Mouse (Mus musculus) bone marrow, adult 2 months (tissue): ENCODE data around the gene Ildr1. TPM values are rescaled to one million over a fixed set of nuclear protein-coding genes. Genes with fewer than 3 reads are reported as not detected.

Experiments used
- H3K27ac ChIP-seq: fragments of 200-500 bp; 2 replicates; pipeline ENCODE4 v1.5.1; 2012; ENCODE audit warnings: low read depth, mild to moderate bottlenecking, control low read depth, inconsistent platforms, low read length; ENCODE audit not compliant: control insufficient read depth, poor library complexity, insufficient read depth
- H3K4me1 ChIP-seq: fragments of 200-500 bp; 2 replicates; pipeline ENCODE4 v1.6.1; 2011; ENCODE audit warnings: low read length; ENCODE audit not compliant: control insufficient read depth, insufficient read depth
- H3K4me3 ChIP-seq: fragments of 200-500 bp; replicated peaks from 2 replicates; pipeline ENCODE3; 2011; ENCODE audit warnings: mild to moderate bottlenecking, low read depth, low read length, control low read depth; ENCODE audit not compliant: control insufficient read depth
- CTCF ChIP-seq: fragments of 200-500 bp; IDR thresholded peaks from 2 replicates; pipeline ENCODE4 v1.5.1; 2011; ENCODE audit warnings: low read length, control low read depth; ENCODE audit not compliant: control insufficient read depth, insufficient read depth
- POLR2A ChIP-seq: fragments of 200-500 bp; IDR thresholded peaks from 2 replicates; pipeline ENCODE4 v1.6.1; 2011; ENCODE audit warnings: low read depth, mild to moderate bottlenecking, control low read depth, low read length, borderline replicate concordance; ENCODE audit not compliant: control insufficient read depth
- WGBS: fragments of 180-500 bp; shearing (Covaris S2); methylation state at CpG from one replicate; pipeline ENCODE4 v1.1.7; 2018; 5-methylcytosine and 5-hydroxymethylcytosine counted together
- polyA plus RNA-seq: library from polyadenylated mRNA; stranded (reverse); fragments of >200 nt; gene quantifications from 2 replicates; pipeline ENCODE4 v1.2.4, GENCODE M21; 2011; ENCODE audit warnings: low replicate concordance; ENCODE audit not compliant: missing spikeins, insufficient read depth, insufficient read length

Gene Ildr1
- polyA plus RNA-seq, 1 experiment, result 1.5 TPM

DNA sequence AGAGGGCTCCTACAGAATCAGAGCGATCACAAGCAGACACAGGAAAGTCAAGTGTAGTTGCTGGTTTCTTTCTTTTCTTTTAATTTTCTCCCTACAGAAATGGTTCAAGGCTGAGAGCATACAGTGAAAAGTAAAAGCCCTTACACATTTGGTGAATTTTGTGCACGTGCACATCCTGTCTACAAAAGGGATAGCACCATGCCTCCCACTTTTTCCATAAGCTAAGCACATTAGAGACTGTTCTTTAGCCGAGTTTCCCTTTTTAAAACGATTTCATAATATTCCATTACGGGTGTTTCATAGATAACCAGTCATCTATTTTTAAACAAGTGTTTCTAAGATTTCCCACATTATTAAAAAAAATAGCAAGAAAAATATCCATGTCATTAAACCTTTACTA is 30.3 kb upstream of the Ildr1 start:
- H3K4me3 ChIP-seq, result no peak overlapping the region
- H3K27ac ChIP-seq, result no peak overlapping the region
- peaks cover 1% of the 10 kb centered on the region; the same call in 1 of the 2 replicates for H3K4me1 ChIP-seq
- 44% methylated on average over 5 of the region's 5 CpGs for WGBS
- TF ChIP-seq POLR2A (no peak), CTCF (no peak)

DNA sequence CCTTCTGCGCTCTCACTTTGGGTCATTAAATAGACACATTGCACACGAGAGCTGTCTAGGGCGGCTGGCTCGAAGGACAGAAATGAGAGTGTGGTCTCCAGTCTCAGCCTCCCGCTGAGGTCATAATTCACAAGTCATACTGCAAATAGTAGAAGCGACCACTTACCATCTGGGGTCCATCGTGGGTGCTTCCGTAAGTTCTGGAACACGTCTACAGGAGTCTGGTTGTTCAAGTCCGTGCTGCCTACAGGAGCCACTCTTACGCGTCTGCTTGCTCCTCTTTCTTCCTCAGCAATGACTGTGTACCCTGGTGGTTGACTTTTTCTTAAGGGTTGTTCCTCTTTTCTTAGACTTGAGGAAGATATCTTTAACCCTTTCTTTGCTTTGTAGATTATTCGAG is 28.0 kb upstream of the Ildr1 start, which contains the start of gene Cd86:
Cd86 (minus strand) TSS at position 300 of the 400 bp plus-strand sequence.
- peak within 1 kb of the TSS; percentile 63 for H3K4me3 ChIP-seq
- H3K4me1 ChIP-seq, result peaks cover 1% of the 10 kb centered on the region; the same call in 1 of the 2 replicates
- no peak for TF ChIP-seq POLR2A
- no peak for TF ChIP-seq CTCF
- H3K27ac ChIP-seq, result peak within 1 kb of the TSS; percentile 46
- under 1% methylated on average over 13 of the region's 13 CpGs for WGBS

DNA sequence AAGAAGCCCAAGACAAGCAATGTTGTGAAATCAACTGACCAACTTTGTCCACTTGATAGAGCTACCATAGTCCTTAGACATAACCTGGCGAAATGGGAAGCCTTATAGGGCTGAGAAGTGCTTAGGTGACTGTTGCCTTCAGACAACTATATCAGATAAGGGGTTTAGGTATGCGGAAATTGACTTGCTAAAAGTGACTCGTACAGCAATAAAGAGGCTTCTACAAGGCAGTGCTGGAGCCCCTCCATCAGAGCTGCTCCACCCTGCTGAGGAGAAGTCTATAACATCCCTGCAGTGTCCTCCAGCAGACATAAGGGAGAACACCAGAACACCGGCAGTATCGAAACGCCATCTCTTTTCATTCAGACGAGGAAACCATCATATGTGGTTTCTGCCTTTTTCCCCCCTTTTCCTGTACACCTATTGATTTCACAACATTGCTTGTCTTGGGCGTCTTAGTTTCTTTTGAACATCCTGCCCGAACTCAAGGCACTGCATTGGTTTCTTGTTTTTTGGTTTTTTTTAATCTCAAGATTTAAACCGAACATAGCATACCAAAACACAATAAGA is 27.2 kb upstream of the Ildr1 start:
- no peak overlapping the region for H3K27ac ChIP-seq
- TF ChIP-seq CTCF, result no peak
- TF ChIP-seq POLR2A, result no peak
- no peak overlapping the region for H3K4me3 ChIP-seq
- 15% methylated on average over 10 of the region's 10 CpGs for WGBS
- peaks cover 1% of the 10 kb centered on the region; the same call in 1 of the 2 replicates for H3K4me1 ChIP-seq

DNA sequence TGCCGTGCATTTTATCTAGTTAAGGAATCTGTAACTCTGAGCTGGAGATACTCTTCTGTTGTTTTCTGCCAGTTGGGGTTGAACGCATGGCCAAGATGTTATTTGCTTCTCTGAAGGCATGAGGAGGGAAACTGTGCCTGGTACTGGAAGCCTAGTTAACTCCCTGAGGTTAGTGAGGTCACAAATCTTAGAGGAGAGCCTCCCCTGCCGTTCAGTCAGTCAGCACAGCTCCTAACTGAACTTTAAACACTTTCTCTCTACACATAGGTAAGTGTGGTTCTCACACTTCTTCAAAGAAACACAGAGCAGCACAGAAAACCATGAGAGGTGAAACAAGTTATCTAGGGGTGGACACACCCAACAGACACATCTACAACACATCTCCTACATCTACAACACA is 23.2 kb upstream of the Ildr1 start:
- WGBS, result 78% methylated on average over 3 of the region's 3 CpGs
- Histone ChIP-seq H3K4me3 (no peak overlapping the region), H3K27ac (no peak overlapping the region), H3K4me1 (peaks cover 1% of the 10 kb centered on the region; the same call in 1 of the 2 replicates)
- TF ChIP-seq CTCF (no peak), POLR2A (no peak)

DNA sequence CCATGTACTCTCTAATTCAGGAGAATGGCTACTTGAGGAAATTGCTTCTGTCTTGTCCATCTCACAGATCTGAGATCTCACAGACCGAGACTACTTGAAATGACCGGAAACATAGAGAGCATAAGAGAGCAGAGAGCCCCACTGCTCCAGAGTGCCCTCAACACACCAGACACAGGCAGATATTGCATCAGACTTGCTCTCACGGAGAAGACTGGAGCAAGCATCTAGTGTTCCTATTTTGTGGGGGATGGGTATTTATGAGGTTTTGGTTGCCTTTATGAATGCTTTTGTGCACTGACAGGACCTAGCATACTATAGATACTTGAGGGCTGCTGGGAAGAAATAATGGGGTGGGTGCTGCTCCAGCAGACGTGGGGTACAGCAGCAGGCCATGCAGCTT is 20.6 kb upstream of the Ildr1 start:
- WGBS, result 59% methylated on average over 4 of the region's 4 CpGs
- TF ChIP-seq CTCF (no peak), POLR2A (no peak)
- Histone ChIP-seq H3K4me1 (no peaks in the 10 kb centered on the region; the same call in 1 of the 2 replicates), H3K27ac (no peak overlapping the region), H3K4me3 (no peak overlapping the region)

DNA sequence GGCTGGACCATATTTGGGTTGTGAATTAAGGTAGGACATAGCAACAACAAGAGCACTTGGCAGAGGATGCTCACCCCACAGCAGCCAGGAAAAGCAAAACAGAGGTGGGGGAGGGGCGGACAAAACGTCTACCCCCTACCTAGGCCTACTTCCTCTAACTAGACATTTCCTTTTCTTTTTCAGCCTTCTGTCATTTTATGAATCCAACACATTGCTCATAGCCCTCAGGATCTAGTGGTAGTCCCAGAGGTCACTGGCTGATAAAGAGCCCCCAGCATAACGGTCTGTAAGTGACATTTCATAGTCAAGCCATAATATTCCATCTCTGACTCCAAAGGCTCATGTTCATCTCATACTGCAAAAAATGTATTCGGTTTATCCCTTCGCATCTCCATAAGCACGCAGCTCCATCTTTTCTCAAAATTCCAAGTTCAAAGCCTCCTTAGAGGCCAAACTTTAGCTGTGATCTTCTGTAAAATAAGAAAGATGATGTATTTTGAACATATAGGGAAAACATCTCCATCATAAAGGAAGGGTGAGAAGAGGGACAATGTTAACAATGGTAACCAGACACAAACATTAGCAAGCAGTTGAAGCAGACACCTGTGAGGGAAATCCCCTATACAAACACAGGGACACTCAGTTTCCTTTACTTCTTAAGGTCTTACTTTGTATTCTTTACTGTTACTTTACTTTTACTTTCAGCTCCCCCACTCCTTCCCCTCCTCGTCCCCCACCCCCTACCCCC is 19.1 kb upstream of the Ildr1 start:
- 52% methylated on average over 7 of the region's 7 CpGs for WGBS
- Histone ChIP-seq H3K4me3 (no peak overlapping the region), H3K4me1 (no peaks in the 10 kb centered on the region; the same call in 1 of the 2 replicates), H3K27ac (no peak overlapping the region)
- no peak for TF ChIP-seq POLR2A
- no peak for TF ChIP-seq CTCF

DNA sequence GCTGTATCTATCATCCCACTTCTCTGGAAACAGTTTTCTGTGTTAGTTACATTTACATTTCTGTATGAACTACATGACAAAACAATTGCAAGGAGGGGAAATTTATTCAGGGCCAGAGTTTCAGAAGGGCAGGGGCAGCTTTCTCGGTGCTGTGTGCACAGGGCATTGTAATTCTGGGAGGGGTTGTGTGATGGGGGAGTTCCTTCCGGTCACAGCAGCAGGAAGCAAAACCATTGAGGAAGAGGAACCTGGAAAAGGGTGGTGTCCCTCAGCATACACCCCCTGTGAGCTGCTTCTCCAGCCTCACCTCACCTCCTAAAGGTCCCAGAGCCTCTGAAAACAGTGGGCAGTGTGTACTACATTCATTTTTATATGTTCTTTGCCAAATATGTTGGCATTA is 18.5 kb upstream of the Ildr1 start:
- WGBS, result 2% methylated on average over 2 of the region's 2 CpGs
- H3K4me1 ChIP-seq, result no peaks in the 10 kb centered on the region; the same call in 1 of the 2 replicates
- TF ChIP-seq CTCF, result no peak
- TF ChIP-seq POLR2A, result no peak
- no peak overlapping the region for H3K27ac ChIP-seq
- H3K4me3 ChIP-seq, result no peak overlapping the region

DNA sequence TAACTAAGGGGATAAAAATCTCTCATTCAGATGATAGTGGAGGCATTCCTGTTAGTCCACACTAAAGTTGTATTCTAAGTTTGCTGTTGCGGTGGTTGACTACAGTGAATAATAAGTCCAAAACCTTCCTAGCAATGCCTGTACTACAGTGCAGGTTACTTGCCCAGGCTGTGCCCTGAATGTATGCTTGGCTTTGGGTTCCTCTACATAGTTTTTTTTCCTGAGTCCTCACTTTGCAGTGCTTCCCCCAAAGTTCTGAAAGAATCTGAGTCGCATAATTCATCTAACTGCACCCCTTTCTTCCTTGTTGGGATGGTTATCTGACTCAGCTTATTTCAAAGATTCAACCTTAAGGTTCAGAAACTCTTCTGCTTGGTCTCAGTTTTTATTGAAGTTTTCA is 17.9 kb upstream of the Ildr1 start:
- Histone ChIP-seq H3K4me3 (no peak overlapping the region), H3K4me1 (no peaks in the 10 kb centered on the region; the same call in 1 of the 2 replicates), H3K27ac (no peak overlapping the region)
- no peak for TF ChIP-seq CTCF
- no peak for TF ChIP-seq POLR2A
- WGBS, result 56% methylated on average over 2 of the region's 2 CpGs
